Mouse (Mus musculus) olfactory bulb, adult 2 months (tissue): ENCODE data around the gene Nphp1.

Experiments used
- CTCF ChIP-seq: fragments of 200-500 bp; IDR thresholded peaks from 2 replicates; pipeline ENCODE4 v1.5.1; 2012; ENCODE audit warnings: low read depth, mild to moderate bottlenecking, low read length, moderate library complexity; ENCODE audit not compliant: insufficient read depth
- POLR2A ChIP-seq: fragments of 200-500 bp; IDR thresholded peaks from 2 replicates; pipeline ENCODE4 v1.6.1; 2012; ENCODE audit warnings: mild to moderate bottlenecking, low read depth, low read length, moderate library complexity; ENCODE audit not compliant: insufficient read depth

DNA sequence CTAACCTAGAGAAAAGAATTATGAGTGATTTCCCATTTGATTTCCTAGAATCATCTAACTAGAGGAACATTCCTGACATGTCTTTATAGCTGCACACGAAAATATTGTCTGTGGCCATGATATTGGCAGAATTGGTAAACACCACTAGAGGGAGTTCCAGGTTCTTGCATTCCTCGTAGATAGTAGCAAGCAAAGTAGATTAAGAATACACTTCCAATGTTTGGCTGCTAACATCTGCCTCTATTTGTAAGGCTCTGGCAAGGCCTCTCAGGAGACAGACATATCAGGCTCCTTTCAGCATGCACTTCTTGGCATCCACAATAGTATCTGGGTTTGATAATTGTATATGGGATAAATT, 44.1 kb upstream of the Nphp1 start:
- no peak for TF ChIP-seq CTCF
- no peak for TF ChIP-seq POLR2A
